Mouse (Mus musculus) hindbrain, embryonic 16.5 days (tissue): Measurements from ENCODE around the gene Ccnb1ip1. TPM values are rescaled to one million over a fixed set of nuclear protein-coding genes. Genes with fewer than 3 reads are reported as not detected.

ENCODE experiments used
- ATAC-seq: fragments of 200-750 bp; cut with Nextera tagmentation; 2 replicates; pipeline ENCODE4 v1.8.0; 2017; ENCODE audit warnings: moderate TSS enrichment, moderate library complexity
- H3K27ac ChIP-seq: fragments of 300-500 bp; sonication (generic); 2 replicates; pipeline ENCODE4 v1.5.1; 2014; ENCODE audit warnings: low read depth, mild to moderate bottlenecking, control low read depth, low read length, moderate library complexity
- H3K27me3 ChIP-seq: fragments of 300-500 bp; sonication (generic); replicated peaks from 2 replicates; pipeline ENCODE4 v1.6.1; 2014; ENCODE audit warnings: low read length; ENCODE audit not compliant: control insufficient read depth, insufficient read depth
- H3K36me3 ChIP-seq: fragments of 300-500 bp; sonication (generic); 2 replicates; pipeline ENCODE4 v1.6.1; 2014; ENCODE audit warnings: mild to moderate bottlenecking, low read length, moderate library complexity, mixed read lengths; ENCODE audit not compliant: control insufficient read depth, insufficient read depth
- H3K4me1 ChIP-seq: fragments of 300-500 bp; sonication (generic); 2 replicates; pipeline ENCODE4 v1.6.1; 2014; ENCODE audit warnings: low read depth, low read length; ENCODE audit not compliant: control insufficient read depth, insufficient read depth
- H3K4me2 ChIP-seq: fragments of 300-500 bp; sonication (generic); 2 replicates; pipeline ENCODE4 v1.6.1; 2014; ENCODE audit warnings: mild to moderate bottlenecking, low read length, control low read depth, moderate library complexity
- H3K4me3 ChIP-seq: fragments of 300-500 bp; sonication (generic); 2 replicates; pipeline ENCODE4 v1.5.1; 2014; ENCODE audit warnings: mild to moderate bottlenecking, low read length, control low read depth, moderate library complexity
- H3K9ac ChIP-seq: fragments of 300-500 bp; sonication (generic); 2 replicates; pipeline ENCODE4 v1.6.1; 2014; ENCODE audit warnings: low read depth, mild to moderate bottlenecking, control low read depth, low read length, moderate library complexity
- H3K9me3 ChIP-seq: fragments of 300-500 bp; sonication (generic); 2 replicates; pipeline ENCODE4 v1.6.1; 2014; ENCODE audit warnings: mild to moderate bottlenecking, low read length, moderate library complexity; ENCODE audit not compliant: control insufficient read depth
- WGBS: fragments of 180-500 bp; shearing (Covaris S2); extraction: QIAGEN DNeasy Blood & Tissue Kit; methylation state at CpG from one replicate; pipeline ENCODE4 v1.1.7; 2014; 5-methylcytosine and 5-hydroxymethylcytosine counted together
- polyA plus RNA-seq: library from polyadenylated mRNA; unstranded; fragments of >200 nt; fragmentation: Nextera tagmentation; extraction: Ambion mirVana; gene quantifications from 2 replicates; pipeline ENCODE4 v1.2.1, GENCODE M21; 2015

Ccnb1ip1 gene
- polyA plus RNA-seq, 1 experiment from 2014 or later, result not detected

DNA sequence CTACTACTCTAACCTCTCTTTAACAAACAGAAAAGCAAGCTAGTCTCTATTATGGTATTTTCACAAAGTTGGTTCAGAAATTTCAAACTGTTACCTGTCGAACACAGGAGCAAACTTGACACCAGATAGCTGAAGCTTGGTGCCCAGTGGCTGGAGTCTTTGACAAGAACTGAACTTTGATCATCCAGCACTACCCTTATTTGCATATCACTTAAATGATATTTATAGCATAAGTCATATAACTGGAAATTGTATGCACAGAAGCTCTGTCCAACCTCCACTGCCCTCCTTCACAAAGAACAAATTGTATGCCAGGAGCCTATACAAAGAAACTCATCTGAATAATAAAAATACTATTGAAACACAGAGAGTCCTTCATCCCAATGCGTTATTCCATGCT, 65.9 kb downstream of the Ccnb1ip1 start:
- Histone ChIP-seq H3K27ac (no peak overlapping the region), H3K27me3 (no peaks in the 10 kb centered on the region), H3K4me3 (no peak overlapping the region), H3K9me3 (no peaks in the 10 kb centered on the region), H3K9ac (no peak overlapping the region), H3K4me2 (no peak overlapping the region), H3K4me1 (no peaks in the 10 kb centered on the region), H3K36me3 (no peaks in the 10 kb centered on the region)
- ATAC-seq, result no peak
- 61% methylated on average over 2 of the region's 2 CpGs for WGBS

DNA sequence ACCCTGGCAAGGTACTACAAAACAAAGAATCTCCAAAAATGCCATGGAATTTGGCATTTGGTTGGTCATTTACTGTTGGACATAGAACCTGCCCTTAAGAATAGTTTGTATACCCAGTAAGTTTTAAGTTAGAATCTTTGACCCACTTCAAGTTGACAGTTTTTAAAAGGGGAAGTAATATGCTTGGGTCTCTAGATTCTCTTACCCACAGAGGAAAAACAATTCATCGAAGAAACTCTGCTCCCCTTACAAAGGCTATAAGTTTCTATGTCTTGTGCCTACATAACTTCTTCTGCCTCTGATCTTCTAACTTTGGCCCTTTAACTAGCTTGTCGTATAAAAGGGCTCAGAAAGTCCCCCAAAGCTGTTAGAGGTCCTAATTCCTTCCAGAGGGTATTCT, 67.2 kb downstream of the Ccnb1ip1 start:
- no peaks in the 10 kb centered on the region for H3K4me1 ChIP-seq
- no peak overlapping the region for H3K27ac ChIP-seq
- no peaks in the 10 kb centered on the region for H3K27me3 ChIP-seq
- no peak overlapping the region for H3K4me3 ChIP-seq
- H3K9me3 ChIP-seq, result no peaks in the 10 kb centered on the region
- no peaks in the 10 kb centered on the region for H3K36me3 ChIP-seq
- no peak overlapping the region for H3K4me2 ChIP-seq
- ATAC-seq, result no peak
- no peak overlapping the region for H3K9ac ChIP-seq
- 82% methylated on average over 2 of the region's 2 CpGs for WGBS

Other genes with a start within 250 kb of the Ccnb1ip1 start
- gene Olfr744, start 192.9 kb downstream of the Ccnb1ip1 start, polyA plus RNA-seq, result not detected in 2 replicates
- gene Olfr745, start 168.3 kb downstream of the Ccnb1ip1 start, polyA plus RNA-seq, result not detected in 2 replicates
- gene Olfr746, start 160.6 kb downstream of the Ccnb1ip1 start, polyA plus RNA-seq, result not detected in 2 replicates
- gene Olfr747, start 114.5 kb downstream of the Ccnb1ip1 start, polyA plus RNA-seq, result not detected in 2 replicates
- gene Olfr748, start 100.4 kb downstream of the Ccnb1ip1 start, polyA plus RNA-seq, result not detected in 2 replicates
- not detected in 2 replicates for gene Olfr749, start 62.6 kb downstream of the Ccnb1ip1 start, polyA plus RNA-seq
- 121 and 123 TPM in 2 replicates for gene Ttc5, start 22.2 kb downstream of the Ccnb1ip1 start, polyA plus RNA-seq
- gene Parp2, start 109 bp upstream of the Ccnb1ip1 start, polyA plus RNA-seq, result 42.7 and 43.1 TPM in 2 replicates
- gene Tep1, start 62.8 kb upstream of the Ccnb1ip1 start, polyA plus RNA-seq, result 2.9 and 3.3 TPM in 2 replicates
- gene Klhl33, start 89.8 kb upstream of the Ccnb1ip1 start, polyA plus RNA-seq, result 4.2 and 4.3 TPM in 2 replicates
- 110 and 111 TPM in 2 replicates for gene Osgep, start 117.2 kb upstream of the Ccnb1ip1 start, polyA plus RNA-seq
- gene Apex1, start 117.2 kb upstream of the Ccnb1ip1 start, polyA plus RNA-seq, result 158 and 167 TPM in 2 replicates
- 104 and 113 TPM in 2 replicates for gene Pip4p1, start 123.1 kb upstream of the Ccnb1ip1 start, polyA plus RNA-seq
- 23.4 and 24.0 TPM in 2 replicates for gene Pnp, start 123.3 kb upstream of the Ccnb1ip1 start, polyA plus RNA-seq
- gene Gm49342, start 136.8 kb upstream of the Ccnb1ip1 start, polyA plus RNA-seq, result not detected in 2 replicates
- gene Pnp2, start 148.3 kb upstream of the Ccnb1ip1 start, polyA plus RNA-seq, result 0.56 and 0.98 TPM in 2 replicates
- gene Rnase10, start 200.0 kb upstream of the Ccnb1ip1 start, polyA plus RNA-seq, result 0.10 TPM in 2 replicates
- not detected in 2 replicates for gene Rnase9, start 234.1 kb upstream of the Ccnb1ip1 start, polyA plus RNA-seq
- gene Rnase11, start 242.4 kb upstream of the Ccnb1ip1 start, polyA plus RNA-seq, result not detected in 2 replicates
- not detected in 2 replicates for gene Rnase12, start 249.9 kb upstream of the Ccnb1ip1 start, polyA plus RNA-seq